Mouse (Mus musculus) midbrain, embryonic 12.5 days (tissue): ENCODE data around the gene Gpr37l1. TPM values are rescaled to one million over a fixed set of nuclear protein-coding genes. Genes with fewer than 3 reads are reported as not detected.

Experiments
- ATAC-seq: fragments of 200-750 bp; cut with Nextera tagmentation; 2 replicates; pipeline ENCODE4 v1.8.0; 2017; ENCODE audit warnings: low read depth, moderate TSS enrichment, moderate library complexity; ENCODE audit not compliant: low FRiP score
- H3K27ac ChIP-seq: fragments of 300-500 bp; sonication (generic); replicated peaks from 2 replicates; pipeline ENCODE4 v1.5.1; 2016; ENCODE audit warnings: mild to moderate bottlenecking
- H3K27me3 ChIP-seq: fragments of 300-500 bp; sonication (generic); 2 replicates; pipeline ENCODE4 v1.6.1; 2016; ENCODE audit warnings: mild to moderate bottlenecking
- H3K36me3 ChIP-seq: fragments of 300-500 bp; sonication (generic); 2 replicates; pipeline ENCODE4 v1.6.1; 2016
- H3K4me1 ChIP-seq: fragments of 300-500 bp; sonication (generic); 2 replicates; pipeline ENCODE4 v1.6.1; 2016
- H3K4me2 ChIP-seq: fragments of 300-500 bp; sonication (generic); replicated peaks from 2 replicates; pipeline ENCODE4 v1.6.1; 2016; ENCODE audit warnings: mild to moderate bottlenecking, moderate library complexity
- H3K4me3 ChIP-seq: fragments of 300-500 bp; sonication (generic); 2 replicates; pipeline ENCODE4 v1.5.1; 2016; ENCODE audit warnings: mild to moderate bottlenecking
- H3K9ac ChIP-seq: fragments of 300-500 bp; sonication (generic); replicated peaks from 2 replicates; pipeline ENCODE4 v1.6.1; 2016; ENCODE audit warnings: mild to moderate bottlenecking, moderate library complexity
- H3K9me3 ChIP-seq: fragments of 300-500 bp; sonication (generic); 2 replicates; pipeline ENCODE4 v1.6.1; 2016; ENCODE audit warnings: mild to moderate bottlenecking
- WGBS: fragments of 180-500 bp; shearing (Covaris S2); methylation state at CpG from one replicate; pipeline ENCODE4 v1.1.7; 2016; 5-methylcytosine and 5-hydroxymethylcytosine counted together
- polyA plus RNA-seq: library from polyadenylated mRNA; unstranded; fragments of >200 nt; fragmentation: Nextera tagmentation; extraction: Ambion mirVana; gene quantifications from 2 replicates; pipeline ENCODE4 v1.2.1, GENCODE M21; 2016

The Gpr37l1 gene
- polyA plus RNA-seq, 1 experiment from 2014 or later: not detected

DNA sequence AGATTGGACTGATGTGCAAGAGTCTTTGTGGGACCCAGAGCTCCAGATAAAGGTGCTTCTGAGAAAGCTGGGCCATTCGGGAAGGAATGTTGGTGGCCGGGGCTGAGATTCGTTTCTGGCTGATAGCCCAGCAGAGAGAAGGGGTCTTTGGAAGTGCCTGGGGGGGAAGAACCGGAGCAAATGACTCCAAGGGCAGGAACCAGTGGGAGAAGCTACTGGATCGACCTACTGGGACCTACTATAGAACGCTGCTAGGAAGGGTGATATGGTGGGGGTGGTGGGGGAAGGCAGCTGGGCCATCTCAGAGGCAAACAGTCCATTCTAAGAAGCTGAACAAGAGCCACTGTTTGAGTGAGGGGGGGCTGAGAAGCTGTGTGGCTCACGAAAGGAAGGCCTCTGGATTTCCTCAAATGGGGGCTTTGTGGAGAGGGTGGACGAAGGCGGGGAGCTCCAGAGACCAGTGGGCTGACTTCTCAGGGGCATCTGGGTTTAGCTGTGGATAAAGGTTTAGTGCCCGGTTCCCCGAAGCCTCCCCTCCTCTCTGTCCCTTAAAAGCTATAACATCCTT lies 7.8 kb downstream of the Gpr37l1 start:
- Histone ChIP-seq H3K36me3 (peaks cover 24% of the 10 kb centered on the region), H3K4me1 (peaks cover 17% of the 10 kb centered on the region), H3K9me3 (no peaks in the 10 kb centered on the region), H3K4me2 (no peak overlapping the region), H3K9ac (no peak overlapping the region), H3K27ac (peak overlapping the region; percentile 25; the same call in 1 of the 2 replicates), H3K4me3 (no peak overlapping the region), H3K27me3 (no peaks in the 10 kb centered on the region)
- WGBS: 79% methylated on average over 11 of the region's 11 CpGs
- ATAC-seq: no peak

DNA sequence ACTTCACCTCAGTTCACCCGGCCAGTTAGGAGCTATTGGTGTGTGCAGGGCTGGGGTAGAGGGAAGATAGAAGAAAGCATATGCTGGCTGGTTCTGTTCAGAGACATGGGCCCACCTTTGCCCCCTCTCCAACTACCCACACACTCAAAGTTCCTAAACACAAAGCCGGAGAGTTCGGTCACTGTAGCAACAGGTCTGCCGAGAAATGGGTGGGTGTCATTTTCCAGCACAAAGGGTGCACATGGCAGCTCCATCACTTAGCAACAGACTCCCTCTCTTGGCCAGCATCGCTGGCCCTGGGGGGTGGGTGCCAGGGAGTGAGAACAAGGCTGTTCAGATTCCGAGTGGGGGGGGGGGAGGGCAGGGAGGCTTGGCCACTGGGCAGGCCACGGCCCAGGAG lies 8.4 kb downstream of the Gpr37l1 start:
- WGBS: 45% methylated on average over 7 of the region's 7 CpGs
- Histone ChIP-seq H3K27ac (peak overlapping the region; percentile 26), H3K4me3 (no peak overlapping the region), H3K36me3 (peaks cover 25% of the 10 kb centered on the region), H3K4me1 (peaks cover 22% of the 10 kb centered on the region), H3K9ac (no peak overlapping the region), H3K27me3 (no peaks in the 10 kb centered on the region), H3K4me2 (no peak overlapping the region), H3K9me3 (no peaks in the 10 kb centered on the region)
- ATAC-seq: peak; percentile 28

GRCm38 (mm10) chr1:135158633-135159032 lies 8.8 kb downstream of the Gpr37l1 start:
- H3K27ac ChIP-seq: peak overlapping the region; percentile 52; the same call in 1 of the 2 replicates
- WGBS: 65% methylated on average over 5 of the region's 5 CpGs

GRCm38 (mm10) chr1:135156300-135156699 lies 11.2 kb downstream of the Gpr37l1 start:
- no peak for ATAC-seq
- no peak overlapping the region for H3K9ac ChIP-seq
- WGBS: 86% methylated on average over 6 of the region's 6 CpGs
- peaks cover 26% of the 10 kb centered on the region for H3K4me1 ChIP-seq
- no peak overlapping the region for H3K4me2 ChIP-seq
- no peaks in the 10 kb centered on the region for H3K9me3 ChIP-seq
- peaks cover 34% of the 10 kb centered on the region for H3K36me3 ChIP-seq
- H3K27me3 ChIP-seq: no peaks in the 10 kb centered on the region
- H3K4me3 ChIP-seq: no peak overlapping the region
- H3K27ac ChIP-seq: 0 out of 2 replicates have a peak overlapping the region, but pooled peaks have one; percentile 39

More at GRCm38 (mm10) chr1:135158633-135159032, 8.8 kb downstream of the Gpr37l1 start:
- Histone ChIP-seq H3K36me3 (peaks cover 25% of the 10 kb centered on the region), H3K4me1 (peaks cover 26% of the 10 kb centered on the region), H3K27me3 (no peaks in the 10 kb centered on the region), H3K9ac (no peak overlapping the region), H3K4me2 (no peak overlapping the region), H3K9me3 (no peaks in the 10 kb centered on the region), H3K4me3 (no peak overlapping the region)
- ATAC-seq: peak; percentile 45

- WGBS: 5% methylated on average over 14 of the region's 14 CpGs
Observed at GRCm38 (mm10) chr1:135154411-135154959, 13.0 kb downstream of the Gpr37l1 start.

GRCm38 (mm10) chr1:135154011-135154410 lies 13.5 kb downstream of the Gpr37l1 start:
- H3K9ac ChIP-seq: peak overlapping the region; percentile 55
- H3K9me3 ChIP-seq: no peaks in the 10 kb centered on the region
- peak overlapping the region; percentile 45 for H3K4me2 ChIP-seq
- peaks cover 26% of the 10 kb centered on the region for H3K4me1 ChIP-seq
- no peak; the same call in 1 of the 2 replicates for ATAC-seq
- 18% methylated on average over 13 of the region's 13 CpGs for WGBS
- H3K27ac ChIP-seq: peak overlapping the region; percentile 86
- no peaks in the 10 kb centered on the region for H3K27me3 ChIP-seq
- peak overlapping the region; percentile 19 for H3K4me3 ChIP-seq
- peaks cover 34% of the 10 kb centered on the region for H3K36me3 ChIP-seq

More at GRCm38 (mm10) chr1:135154411-135154959, 13.0 kb downstream of the Gpr37l1 start:
- peak overlapping the region; percentile 86 for H3K27ac ChIP-seq
- peak overlapping the region; percentile 55 for H3K9ac ChIP-seq
- no peaks in the 10 kb centered on the region for H3K27me3 ChIP-seq
- ATAC-seq: peak; percentile 67
- peak overlapping the region; percentile 45 for H3K4me2 ChIP-seq
- H3K36me3 ChIP-seq: peaks cover 34% of the 10 kb centered on the region
- peaks cover 28% of the 10 kb centered on the region for H3K4me1 ChIP-seq
- H3K9me3 ChIP-seq: no peaks in the 10 kb centered on the region
- peak overlapping the region; percentile 19 for H3K4me3 ChIP-seq

GRCm38 (mm10) chr1:135148996-135149395 lies 18.5 kb downstream of the Gpr37l1 start:
- H3K4me1 ChIP-seq: peaks cover 22% of the 10 kb centered on the region
- no peaks in the 10 kb centered on the region for H3K9me3 ChIP-seq
- peak overlapping the region; percentile 39; the same call in 1 of the 2 replicates for H3K27ac ChIP-seq
- H3K4me3 ChIP-seq: peak overlapping the region; percentile 95
- 0 out of 2 replicates have a peak overlapping the region, but pooled peaks have one; percentile 96 for H3K9ac ChIP-seq
- H3K36me3 ChIP-seq: peaks cover 8% of the 10 kb centered on the region; the same call in 1 of the 2 replicates
- ATAC-seq: no peak
- H3K4me2 ChIP-seq: peak overlapping the region; percentile 82
- 67% methylated on average over 5 of the region's 5 CpGs for WGBS
- no peaks in the 10 kb centered on the region for H3K27me3 ChIP-seq

GRCm38 (mm10) chr1:135148476-135148875 lies 19.0 kb downstream of the Gpr37l1 start:
- 69% methylated on average over 4 of the region's 4 CpGs for WGBS
- Histone ChIP-seq H3K36me3 (peaks cover 8% of the 10 kb centered on the region; the same call in 1 of the 2 replicates), H3K27ac (peak overlapping the region; percentile 39; the same call in 1 of the 2 replicates), H3K27me3 (0 out of 2 replicates have a peak, but pooled peaks cover 3% of the 10 kb centered on the region), H3K4me2 (peak overlapping the region; percentile 82), H3K4me1 (peaks cover 19% of the 10 kb centered on the region), H3K9ac (peak overlapping the region; percentile 96), H3K9me3 (no peaks in the 10 kb centered on the region), H3K4me3 (peak overlapping the region; percentile 95)
- no peak for ATAC-seq

DNA sequence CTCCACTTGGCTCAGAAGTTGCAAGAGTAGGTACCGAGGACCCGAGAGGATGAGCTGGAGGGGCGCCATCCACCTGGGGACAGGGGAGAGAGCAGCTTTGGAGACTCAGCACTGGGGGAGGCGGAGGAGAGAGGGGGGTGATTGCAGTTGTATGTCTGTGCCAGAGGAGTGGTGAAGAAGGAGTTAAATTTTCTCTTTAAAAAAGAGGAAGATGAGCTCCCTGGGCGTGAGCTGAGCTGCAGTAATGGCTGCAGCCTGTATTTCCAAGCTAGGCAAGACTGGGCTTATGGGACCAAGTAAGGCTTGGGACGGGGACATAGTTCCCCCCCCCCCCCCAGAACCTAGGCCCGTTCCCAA lies 19.8 kb downstream of the Gpr37l1 start:
- H3K36me3 ChIP-seq: peaks cover 6% of the 10 kb centered on the region; the same call in 1 of the 2 replicates
- no peaks in the 10 kb centered on the region for H3K9me3 ChIP-seq
- H3K4me1 ChIP-seq: peaks cover 19% of the 10 kb centered on the region
- H3K4me3 ChIP-seq: peak overlapping the region; percentile 95
- H3K27ac ChIP-seq: peak overlapping the region; percentile 89
- H3K27me3 ChIP-seq: peaks cover 9% of the 10 kb centered on the region
- H3K9ac ChIP-seq: peak overlapping the region; percentile 96
- ATAC-seq: no peak
- H3K4me2 ChIP-seq: peak overlapping the region; percentile 82
- whole genome bisulfite sequencing: 3% methylated on average over 7 of the region's 7 CpGs

- H3K9me3 ChIP-seq: no peaks in the 10 kb centered on the region
- H3K4me1 ChIP-seq: peaks cover 19% of the 10 kb centered on the region
- peak overlapping the region; percentile 89 for H3K27ac ChIP-seq
- H3K9ac ChIP-seq: peak overlapping the region; percentile 96
- H3K36me3 ChIP-seq: peaks cover under 1% of the 10 kb centered on the region; the same call in 1 of the 2 replicates
- H3K27me3 ChIP-seq: peaks cover 9% of the 10 kb centered on the region
- WGBS: under 1% methylated on average over 69 of the region's 69 CpGs
- ATAC-seq: peak; percentile 67
- H3K4me3 ChIP-seq: peak overlapping the region; percentile 95
- H3K4me2 ChIP-seq: peak overlapping the region; percentile 82
Observed at GRCm38 (mm10) chr1:135146946-135147701, 20.4 kb downstream of the Gpr37l1 start.

DNA sequence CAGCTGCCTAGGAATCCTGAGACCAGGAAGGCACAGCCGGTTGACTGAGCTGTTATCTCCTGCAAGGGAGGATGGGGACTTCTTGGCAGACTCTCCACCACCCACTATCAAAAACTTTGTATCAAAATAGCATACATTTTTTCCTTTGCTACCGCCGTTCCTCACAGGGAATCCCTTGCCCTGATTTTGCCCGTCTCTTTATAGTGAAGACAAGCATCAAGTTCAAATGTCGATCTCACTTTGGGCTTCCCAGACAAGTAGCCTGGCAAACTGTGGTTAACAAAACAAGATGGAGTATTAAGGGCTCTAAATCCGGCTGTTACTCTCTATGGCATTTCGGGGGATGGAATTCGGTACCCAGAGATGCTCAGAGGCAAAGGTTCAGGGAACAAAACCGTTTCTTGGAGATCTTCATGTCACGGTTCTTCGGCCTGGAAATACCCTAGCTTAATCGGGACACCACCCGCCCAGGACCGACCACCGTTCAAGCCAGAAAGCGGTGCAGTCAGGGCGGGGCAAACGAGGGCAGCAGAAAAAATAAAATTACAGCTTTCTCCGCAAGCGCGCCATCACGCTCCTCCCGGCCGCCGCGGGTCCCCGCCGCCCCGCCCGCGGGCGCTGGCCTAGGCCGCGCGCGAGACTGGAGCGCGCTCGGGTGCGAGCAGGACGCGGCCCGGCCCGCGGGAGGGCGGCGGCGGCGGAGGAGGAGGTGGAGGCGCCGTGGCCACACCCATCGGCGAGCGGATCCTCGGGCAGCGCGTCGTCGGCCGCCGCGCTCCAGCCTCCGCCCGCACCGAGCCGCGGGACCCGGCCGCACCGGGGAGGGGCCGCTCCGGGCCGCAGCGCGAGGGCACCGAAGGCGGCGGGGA lies 21.2 kb downstream of the Gpr37l1 start, which contains the start of gene Arl8a:
Gene Arl8a, plus strand, starts transcription at position 748 of the 869 bp plus-strand sequence.
- peak; percentile 85 for ATAC-seq

More for the DNA sequence above, 21.2 kb downstream of the Gpr37l1 start, which contains the start of gene Arl8a:
- Histone ChIP-seq H3K4me2 (peak within 1 kb of the TSS; percentile 82), H3K36me3 (no peaks in the 10 kb centered on the region), H3K9ac (peak within 1 kb of the TSS; percentile 96), H3K27ac (peak within 1 kb of the TSS; percentile 89), H3K4me3 (peak within 1 kb of the TSS; percentile 95), H3K9me3 (no peaks in the 10 kb centered on the region), H3K27me3 (peaks cover 9% of the 10 kb centered on the region), H3K4me1 (peaks cover 19% of the 10 kb centered on the region)
- WGBS: under 1% methylated on average over 69 of the region's 78 CpGs
